Mouse (Mus musculus): ENCODE results near the gene Zfp185.

GRCm38 (mm10) chrX:72990581-72990980, 3.4 kb downstream of the Zfp185 start:
- TF ChIP-seq GATA1 (IDR thresholded peaks at IDR 0.05; ENCODE audit: borderline replicate concordance, low read length) (no peak), CTCF (IDR thresholded peaks at IDR 0.05; ENCODE audit: low read depth, low read length) (no peak), POLR2AphosphoS5 (IDR thresholded peaks at IDR 0.05; ENCODE audit: insufficient replicate concordance, low read depth, low read length) (no peak)
